ENCODE assay signal across 7 mouse cellular contexts in the genomic region with DNA sequence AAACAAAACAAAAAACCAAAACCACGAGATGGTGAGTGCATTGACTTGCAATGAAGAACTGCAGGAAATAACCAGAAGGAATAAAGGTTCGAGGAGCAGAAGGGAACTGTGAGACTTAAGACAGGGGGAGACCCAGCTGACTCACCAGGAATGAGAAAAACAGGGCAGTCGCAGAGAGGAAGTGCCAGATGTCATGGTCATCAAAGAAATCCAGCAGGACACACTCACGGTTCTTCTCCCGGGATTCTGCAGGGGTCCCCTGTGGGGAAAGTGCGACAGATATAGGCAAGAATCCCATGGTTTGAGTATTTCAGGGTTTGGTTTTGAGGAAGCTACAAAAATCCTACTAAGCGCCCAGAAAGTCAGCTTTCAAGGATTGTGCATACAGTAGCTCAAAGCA.
"Had no signal": no experiment of that assay in that cellular context is flagged by ENCODE, and none has a peak within 500 bp of the region (broad histone marks: within the 10 kb centered on the region; RNA-seq: fewer than 3 reads in every experiment).

No protein-coding gene starts in this region.

- H3K27me3 ChIP-seq: liver, embryonic 12.5 days; lung, embryonic 15.5 days; midbrain, embryonic 13.5 days; neural tube, embryonic 15.5 days had no signal

- H3K4me1 ChIP-seq: limb, embryonic 10.5 days; lung, embryonic 15.5 days; midbrain, embryonic 13.5 days; neural tube, embryonic 15.5 days had no signal

- H3K9ac ChIP-seq: liver, embryonic 12.5 days; lung, embryonic 15.5 days; midbrain, embryonic 13.5 days; neural tube, embryonic 15.5 days had no signal

- H3K36me3 ChIP-seq: limb, embryonic 10.5 days; liver, embryonic 12.5 days; lung, embryonic 15.5 days; midbrain, embryonic 13.5 days; neural tube, embryonic 15.5 days had no signal

- H3K4me3 ChIP-seq: left cerebral cortex, adult 2 months; limb, embryonic 10.5 days; liver, embryonic 12.5 days; lung, embryonic 15.5 days; midbrain, embryonic 13.5 days; neural tube, embryonic 15.5 days had no signal

- H3K9me3 ChIP-seq: limb, embryonic 10.5 days; liver, embryonic 12.5 days; lung, embryonic 15.5 days; midbrain, embryonic 13.5 days; neural tube, embryonic 15.5 days had no signal

- H3K27ac ChIP-seq: left cerebral cortex, adult 2 months; limb, embryonic 10.5 days; liver, embryonic 12.5 days; lung, embryonic 15.5 days; midbrain, embryonic 13.5 days; neural tube, embryonic 15.5 days; stomach, postnatal 0 days had no signal
